Mouse (Mus musculus) E14TG2a.4 (cell line): Measurements from ENCODE around the gene Ext2.

Experiments used
- H3K27me3 ChIP-seq: 2 replicates; pipeline ENCODE4 v1.6.1; 2014; ENCODE audit warnings: low read length, control low read depth; ENCODE audit not compliant: insufficient read depth
- H3K36me3 ChIP-seq: 2 replicates; pipeline ENCODE4 v1.6.1; 2014; ENCODE audit warnings: low read length, control low read depth; ENCODE audit not compliant: insufficient read depth
- H3K4me1 ChIP-seq: replicated peaks from 2 replicates; pipeline ENCODE4 v1.6.1; 2014; ENCODE audit warnings: low read depth, low read length, control low read depth
- H3K4me3 ChIP-seq: replicated peaks from 2 replicates; pipeline ENCODE4 v1.5.1; 2014; ENCODE audit warnings: mild to moderate bottlenecking, low read length
- H3K9me3 ChIP-seq: 2 replicates; pipeline ENCODE4 v1.6.1; 2014; ENCODE audit warnings: low read length, control low read depth
- CTCF ChIP-seq: conservative IDR thresholded peaks from 2 replicates; pipeline ENCODE4 v1.5.1; 2014; ENCODE audit warnings: low read length
- NANOG ChIP-seq: IDR thresholded peaks from 2 replicates; pipeline ENCODE4 v1.6.1; 2014; ENCODE audit warnings: borderline replicate concordance, low read length, mixed read lengths
- POU5F1 ChIP-seq: IDR thresholded peaks from 2 replicates; pipeline ENCODE4 v1.6.1; 2014; ENCODE audit warnings: low read length, borderline replicate concordance

Gene Ext2

GRCm38 (mm10) chr2:93777056-93777430 lies 45.3 kb downstream of the Ext2 start:
- Histone ChIP-seq H3K27me3 (no peaks in the 10 kb centered on the region), H3K9me3 (no peaks in the 10 kb centered on the region), H3K36me3 (peaks cover 9% of the 10 kb centered on the region; the same call in 1 of the 2 replicates), H3K4me1 (peaks cover 23% of the 10 kb centered on the region), H3K4me3 (no peak overlapping the region)
- TF ChIP-seq NANOG (no peak), POU5F1 (no peak), CTCF (no peak)

GRCm38 (mm10) chr2:93776267-93777055 lies 45.9 kb downstream of the Ext2 start:
- TF ChIP-seq POU5F1 (no peak), CTCF (no peak), NANOG (no peak)
- Histone ChIP-seq H3K36me3 (peaks cover 9% of the 10 kb centered on the region; the same call in 1 of the 2 replicates), H3K9me3 (no peaks in the 10 kb centered on the region), H3K4me1 (peaks cover 26% of the 10 kb centered on the region), H3K27me3 (no peaks in the 10 kb centered on the region), H3K4me3 (no peak overlapping the region)

- H3K4me3 ChIP-seq = no peak overlapping the region
- TF ChIP-seq CTCF (no peak), POU5F1 (no peak), NANOG (no peak)
- 0 out of 2 replicates have a peak, but pooled peaks cover 9% of the 10 kb centered on the region for H3K36me3 ChIP-seq
- H3K9me3 ChIP-seq = no peaks in the 10 kb centered on the region
- peaks cover 31% of the 10 kb centered on the region for H3K4me1 ChIP-seq
- no peaks in the 10 kb centered on the region for H3K27me3 ChIP-seq
These were observed 46.9 kb downstream of the Ext2 start for GRCm38 (mm10) chr2:93775431-93775830.

- TF ChIP-seq NANOG (no peak), POU5F1 (no peak), CTCF (no peak)
- H3K4me3 ChIP-seq = no peak overlapping the region
- H3K27me3 ChIP-seq = no peaks in the 10 kb centered on the region
- no peaks in the 10 kb centered on the region for H3K9me3 ChIP-seq
- peaks cover 30% of the 10 kb centered on the region for H3K4me1 ChIP-seq
- H3K36me3 ChIP-seq = 0 out of 2 replicates have a peak, but pooled peaks cover 9% of the 10 kb centered on the region
These were observed 47.4 kb downstream of the Ext2 start for GRCm38 (mm10) chr2:93774946-93775345.

GRCm38 (mm10) chr2:93772765-93773085 lies 49.6 kb downstream of the Ext2 start:
- Histone ChIP-seq H3K4me1 (peaks cover 30% of the 10 kb centered on the region), H3K4me3 (no peak overlapping the region), H3K36me3 (0 out of 2 replicates have a peak, but pooled peaks cover 5% of the 10 kb centered on the region), H3K9me3 (no peaks in the 10 kb centered on the region), H3K27me3 (no peaks in the 10 kb centered on the region)
- TF ChIP-seq NANOG = no peak
- TF ChIP-seq CTCF = no peak
- no peak for TF ChIP-seq POU5F1

- Histone ChIP-seq H3K9me3 (no peaks in the 10 kb centered on the region), H3K4me1 (peaks cover 30% of the 10 kb centered on the region), H3K4me3 (no peak overlapping the region), H3K27me3 (no peaks in the 10 kb centered on the region), H3K36me3 (0 out of 2 replicates have a peak, but pooled peaks cover 5% of the 10 kb centered on the region)
- TF ChIP-seq CTCF (no peak), POU5F1 (no peak), NANOG (no peak)
These were observed 50.2 kb downstream of the Ext2 start for GRCm38 (mm10) chr2:93772054-93772764.

- peaks cover 30% of the 10 kb centered on the region for H3K4me1 ChIP-seq
- H3K9me3 ChIP-seq = no peaks in the 10 kb centered on the region
- H3K4me3 ChIP-seq = no peak overlapping the region
- TF ChIP-seq NANOG (no peak), POU5F1 (no peak), CTCF (no peak)
- no peaks in the 10 kb centered on the region for H3K27me3 ChIP-seq
- 0 out of 2 replicates have a peak, but pooled peaks cover 5% of the 10 kb centered on the region for H3K36me3 ChIP-seq
These were observed 51.5 kb downstream of the Ext2 start for GRCm38 (mm10) chr2:93770895-93771294.

- H3K9me3 ChIP-seq = no peaks in the 10 kb centered on the region
- no peaks in the 10 kb centered on the region for H3K36me3 ChIP-seq
- no peaks in the 10 kb centered on the region for H3K27me3 ChIP-seq
- no peak for TF ChIP-seq POU5F1
- TF ChIP-seq NANOG = no peak
- no peak for TF ChIP-seq CTCF
- H3K4me1 ChIP-seq = peaks cover 24% of the 10 kb centered on the region
- H3K4me3 ChIP-seq = no peak overlapping the region
These were observed 52.5 kb downstream of the Ext2 start for GRCm38 (mm10) chr2:93769875-93770274.
